Comparison of ENCODE assay signal across 17 mouse cellular contexts in the genomic region with DNA sequence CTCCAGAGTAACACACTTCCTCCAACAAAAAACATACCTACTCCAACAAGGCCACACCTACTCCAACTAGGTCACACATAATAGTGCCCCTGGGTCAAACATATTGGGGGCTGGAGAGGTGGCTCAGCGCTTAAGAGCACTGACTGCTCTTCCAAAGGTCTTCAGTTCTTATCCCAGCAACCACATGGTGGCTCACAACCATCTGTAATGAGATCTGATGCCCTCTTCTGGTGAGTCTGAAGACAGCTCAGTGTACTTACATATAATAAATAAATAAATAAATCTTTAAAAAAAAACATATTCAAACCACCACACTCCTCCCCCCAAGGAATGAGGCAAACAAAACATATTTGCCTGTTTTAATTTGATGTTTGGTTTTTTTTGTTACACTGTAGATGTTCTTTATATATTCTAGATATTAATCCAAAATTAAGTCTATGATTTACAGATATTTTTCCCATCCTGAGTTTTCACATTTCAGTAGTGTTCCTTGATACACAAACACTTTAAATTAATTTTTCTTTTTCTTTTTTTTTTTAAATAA. TPM values are rescaled to one million over a fixed set of nuclear protein-coding genes. Genes with fewer than 3 reads are reported as not detected.
DNase-seq lines count a peak whose midpoint lies in the region; ATAC-seq and TF ChIP-seq lines count a peak whose summit lies in the region.
"Had no signal": no experiment of that assay in that cellular context is flagged by ENCODE, and none has a peak within 500 bp of the region (broad histone marks: within the 10 kb centered on the region; RNA-seq: fewer than 3 reads in every experiment).

No protein-coding gene starts in this region.

- intact Hi-C loops in left cerebral cortex, adult 2 months (cut with DNase I): no loop called here
- intact Hi-C loops in left cerebral cortex, postnatal 14 days (cut with DNase I): no loop called here

- no peak overlapping the region for H3K4me3 ChIP-seq in forebrain, postnatal 0 days (ENCODE audit: low read depth, low read length)
- H3K4me3 ChIP-seq in forebrain, embryonic 10.5 days: no peak overlapping the region
- no peak overlapping the region for H3K4me3 ChIP-seq in left cerebral cortex, adult 2 months
- H3K4me3 ChIP-seq: embryonic facial prominence, embryonic 13.5 days had no signal

- TF ChIP-seq CTCF in forebrain, postnatal 0 days (IDR thresholded peaks at IDR 0.05; ENCODE audit: low read depth): 0 out of 2 replicates have a peak, but pooled peaks have one; percentile 17
- TF ChIP-seq CTCF in left cerebral cortex, adult 2 months (IDR thresholded peaks at IDR 0.05): peak; percentile 28

- H3K36me3 ChIP-seq in forebrain, postnatal 0 days (ENCODE audit: insufficient read depth): no peaks in the 10 kb centered on the region
- H3K36me3 ChIP-seq in forebrain, embryonic 10.5 days (replicated peaks): no peaks in the 10 kb centered on the region
- H3K36me3 ChIP-seq: embryonic facial prominence, embryonic 13.5 days had no signal

- no peak overlapping the region for H3K4me2 ChIP-seq in forebrain, postnatal 0 days (ENCODE audit: low read depth)
- H3K4me2 ChIP-seq: embryonic facial prominence, embryonic 13.5 days had no signal

- no peak overlapping the region for H3K9ac ChIP-seq in forebrain, postnatal 0 days
- H3K9ac ChIP-seq: embryonic facial prominence, embryonic 13.5 days had no signal

- no peak overlapping the region for H3K27ac ChIP-seq in forebrain, postnatal 0 days (ENCODE audit: low read depth, low read length)
- H3K27ac ChIP-seq in forebrain, embryonic 10.5 days: no peak overlapping the region
- H3K27ac ChIP-seq in left cerebral cortex, adult 2 months: no peak overlapping the region
- H3K27ac ChIP-seq: embryonic facial prominence, embryonic 13.5 days had no signal

- ATAC-seq in forebrain, postnatal 0 days: no peak
- ATAC-seq in megakaryocyte progenitor cell, adult 5-6 weeks (replicated peaks; ENCODE audit: poor library complexity): no peak
- no peak for ATAC-seq in megakaryocyte-erythroid progenitor cell, adult 5-6 weeks (replicated peaks; ENCODE audit: low FRiP score, low TSS enrichment, poor library complexity, severe bottlenecking)
- ATAC-seq: midbrain, embryonic 16.5 days had no signal

- no peak for DNase-seq in forebrain, postnatal 0 days
- no peak for DNase-seq in forebrain, embryonic 10.5 days (ENCODE audit: extremely low spot score, low spot score)
- no peak for DNase-seq in left cerebral cortex, adult 2 months (ENCODE audit: extremely low spot score in 1 of 2, low spot score in 2 of 2)
- DNase-seq in left cerebral cortex, postnatal 14 days (ENCODE audit: low spot score in 2 of 2): no peak
- DNase-seq in A20 (ENCODE audit: low read depth, low spot score): peak; percentile 42
- peak; percentile 52 for DNase-seq in ZHBTc4 (ENCODE audit: low read depth, low spot score)
- DNase-seq: adrenal gland, adult 2 months; cerebellum, adult 11-12 months; kidney, postnatal 4 days; layer of hippocampus, postnatal 36 days; lung, adult 2 months; right cerebral cortex, postnatal 25 days; thymus, adult 18-20 months had no signal

- 52% methylated on average over 1 of the region's 1 CpGs for WGBS in forebrain, postnatal 0 days
- 43% methylated on average over 1 of the region's 1 CpGs for WGBS in forebrain, embryonic 10.5 days

- H3K4me1 ChIP-seq in forebrain, postnatal 0 days (ENCODE audit: insufficient read depth): no peaks in the 10 kb centered on the region
- no peaks in the 10 kb centered on the region for H3K4me1 ChIP-seq in forebrain, embryonic 10.5 days
- H3K4me1 ChIP-seq: embryonic facial prominence, embryonic 13.5 days had no signal

- no peaks in the 10 kb centered on the region for H3K27me3 ChIP-seq in forebrain, postnatal 0 days (ENCODE audit: insufficient read depth, low read length)
- H3K27me3 ChIP-seq in forebrain, embryonic 10.5 days (ENCODE audit: poor library complexity, severe bottlenecking): no peaks in the 10 kb centered on the region
- H3K27me3 ChIP-seq: embryonic facial prominence, embryonic 13.5 days had no signal

- H3K9me3 ChIP-seq in forebrain, postnatal 0 days (ENCODE audit: low read length): no peaks in the 10 kb centered on the region
- peaks cover 12% of the 10 kb centered on the region for H3K9me3 ChIP-seq in forebrain, embryonic 10.5 days

RNA-seq across cellular contexts. Expression of gene Ncs1, which starts 16.8 kb away (rescaled TPM):
- 139 and 164 TPM in 2 replicates for total RNA-seq in forebrain, postnatal 0 days (2014; rRNA removed)
- polyA plus RNA-seq in forebrain, postnatal 0 days (2015; fragmentation: Nextera tagmentation; extraction: Ambion mirVana): 133 and 149 TPM in 2 replicates
- polyA plus RNA-seq in forebrain, embryonic 10.5 days (2016; fragmentation: Nextera tagmentation; extraction: Ambion mirVana): 43.3 and 47.8 TPM in 2 replicates
- total RNA-seq in left cerebral cortex, adult 2 months (2021): 100 to 1,000 TPM; 217 to 242 TPM
- total RNA-seq in left cerebral cortex, postnatal 14 days (2021): 100 to 1,000 TPM; 159 to 160 TPM
- total RNA-seq in megakaryocyte progenitor cell, adult 5-6 weeks (2015): 1.2 and 2.3 TPM in 2 replicates
- total RNA-seq in megakaryocyte progenitor cell, adult 5-6 weeks (2017): 1.7 TPM in 2 replicates
- 1.5 and 1.7 TPM in 2 replicates for total RNA-seq in megakaryocyte-erythroid progenitor cell, adult 5-6 weeks (2014; fragmentation: Nextera tagmentation)
- 0.99 and 1.6 TPM in 2 replicates for total RNA-seq in megakaryocyte-erythroid progenitor cell, adult 5-6 weeks (2017)

Comparison
In these comparisons a context has a peak if more than half of its experiments do, and no peak if none do; other contexts are left out.
1. DNase-seq: peak in A20 (single experiment) and ZHBTc4 (single experiment); none in forebrain, postnatal 0 days (single experiment), forebrain, embryonic 10.5 days (single experiment), left cerebral cortex, adult 2 months (0 of 2) and left cerebral cortex, postnatal 14 days (0 of 2).
2. RNA of gene Ncs1, which starts 16.8 kb away (total RNA-seq): 217 to 242 TPM in left cerebral cortex, adult 2 months, 139 to 164 TPM in forebrain, postnatal 0 days and 159 to 160 TPM in left cerebral cortex, postnatal 14 days; 1.2 to 2.3 TPM in megakaryocyte progenitor cell, adult 5-6 weeks and 0.99 to 1.7 TPM in megakaryocyte-erythroid progenitor cell, adult 5-6 weeks; every median in the first group is over 10 times any median in the second.